Mouse (Mus musculus) right cerebral cortex, adult 2 months (tissue): ENCODE data around the gene Gpr135.

Experiments used
- DNase-seq, 2 experiments: peaks; one replicate each; pipeline ENCODE4 v3.0.0; 2021 to 2022; ENCODE audit warnings: low spot score in 2 of 2

Gene Gpr135

DNA sequence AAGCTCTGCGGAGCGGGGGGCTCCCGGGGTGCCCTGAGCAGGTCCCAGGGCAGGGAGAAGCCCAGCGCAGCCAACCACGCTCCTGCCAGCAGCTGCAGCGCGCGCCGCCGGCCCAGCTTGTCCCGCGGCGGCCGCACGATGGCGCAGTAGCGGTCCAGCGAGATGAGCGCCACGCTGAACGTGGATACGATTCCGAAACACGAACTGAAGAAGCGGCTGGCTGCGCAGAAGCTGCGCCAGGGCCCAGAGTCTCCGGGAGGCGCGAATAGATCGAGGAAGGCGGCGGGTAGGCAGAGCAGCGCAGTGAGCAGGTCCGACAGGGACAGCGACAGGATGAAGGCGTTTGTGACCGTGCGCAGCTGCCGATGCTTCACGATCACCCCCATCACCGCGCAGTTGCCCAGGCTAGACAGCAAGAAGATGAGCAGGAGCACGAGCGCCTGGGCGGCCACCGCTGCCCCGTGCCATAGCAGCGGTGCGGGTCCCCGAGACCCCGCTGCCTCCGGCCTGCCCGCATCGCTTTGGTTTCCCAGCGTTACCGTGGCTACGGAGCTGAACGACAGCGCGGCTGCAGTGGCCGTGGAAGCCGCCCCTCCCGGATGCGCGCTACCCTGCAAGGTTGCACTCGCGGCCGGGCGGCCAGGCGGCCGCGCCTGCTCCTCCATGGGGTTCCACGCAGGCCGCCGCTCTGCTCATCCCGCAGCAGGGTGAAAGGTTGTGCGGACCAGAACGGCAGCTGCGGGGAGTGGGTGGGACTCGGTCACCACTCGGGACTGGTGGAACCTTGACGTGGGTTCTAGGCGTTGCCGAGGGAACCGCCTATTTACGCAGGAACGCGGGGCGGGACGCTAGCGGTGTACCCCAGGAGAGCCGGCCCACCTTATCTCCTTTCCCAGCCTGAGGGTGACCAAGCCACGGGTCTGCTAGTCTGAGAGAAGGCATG is at the start of gene Gpr135:
Gene Gpr135 (minus strand): TSS at position 799 of the 943 bp plus-strand sequence.
- DNase-seq: peak; percentile 86 to 88

DNA sequence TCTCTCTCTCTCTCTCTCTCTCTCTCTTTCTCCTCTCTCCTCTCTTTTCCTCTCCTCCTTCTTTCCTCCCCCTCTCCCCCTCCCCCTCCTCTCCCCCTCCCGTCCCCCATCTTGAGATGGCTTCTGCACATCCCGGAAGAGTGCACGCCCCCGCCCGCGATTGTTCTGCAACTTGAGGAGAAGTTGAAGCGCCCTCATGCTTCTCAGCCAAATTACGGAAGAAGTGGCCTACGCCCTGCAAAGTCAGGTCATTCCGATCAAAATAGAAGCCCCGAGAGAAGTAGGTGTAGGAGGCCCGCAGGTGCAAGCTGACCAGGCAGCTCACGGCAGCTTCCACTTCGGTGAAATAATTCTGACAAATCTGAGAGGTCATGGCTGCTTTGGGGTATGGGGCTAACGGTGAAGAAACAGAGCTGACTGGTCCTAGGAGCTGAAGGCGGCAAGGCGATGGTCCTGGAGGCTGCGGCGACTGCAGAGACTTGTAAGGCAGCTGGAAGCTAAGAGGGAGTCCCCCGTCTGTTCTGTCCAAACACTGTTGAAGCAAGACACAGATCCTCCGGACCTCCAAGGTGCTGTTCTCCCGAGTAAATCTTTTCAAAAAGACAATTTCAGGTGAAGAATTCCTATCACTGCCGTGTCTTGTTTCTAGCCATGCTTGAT is 44.9 kb upstream of the Gpr135 start:
- DNase-seq: no peak

DNA sequence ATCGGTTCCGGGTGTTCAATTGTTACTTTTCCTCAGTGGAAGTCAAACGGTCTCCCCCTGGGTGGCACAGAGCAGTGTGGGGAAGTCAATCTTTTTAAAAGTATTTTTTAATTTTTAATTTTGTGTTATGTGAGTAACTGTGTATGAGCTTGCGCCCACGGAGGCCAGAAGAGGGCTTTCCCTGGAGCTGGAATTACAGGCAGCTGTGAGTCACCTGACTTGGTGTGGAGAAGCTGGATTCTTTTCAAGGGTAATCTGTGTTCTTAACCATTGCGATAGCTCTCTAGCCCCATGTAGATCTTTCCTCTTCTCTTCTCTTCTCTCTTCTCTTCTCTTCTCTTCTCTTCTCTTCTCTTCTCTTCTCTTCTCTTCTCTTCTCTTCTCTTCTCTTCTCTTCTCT is 44.2 kb upstream of the Gpr135 start:
- no peak for DNase-seq

DNA sequence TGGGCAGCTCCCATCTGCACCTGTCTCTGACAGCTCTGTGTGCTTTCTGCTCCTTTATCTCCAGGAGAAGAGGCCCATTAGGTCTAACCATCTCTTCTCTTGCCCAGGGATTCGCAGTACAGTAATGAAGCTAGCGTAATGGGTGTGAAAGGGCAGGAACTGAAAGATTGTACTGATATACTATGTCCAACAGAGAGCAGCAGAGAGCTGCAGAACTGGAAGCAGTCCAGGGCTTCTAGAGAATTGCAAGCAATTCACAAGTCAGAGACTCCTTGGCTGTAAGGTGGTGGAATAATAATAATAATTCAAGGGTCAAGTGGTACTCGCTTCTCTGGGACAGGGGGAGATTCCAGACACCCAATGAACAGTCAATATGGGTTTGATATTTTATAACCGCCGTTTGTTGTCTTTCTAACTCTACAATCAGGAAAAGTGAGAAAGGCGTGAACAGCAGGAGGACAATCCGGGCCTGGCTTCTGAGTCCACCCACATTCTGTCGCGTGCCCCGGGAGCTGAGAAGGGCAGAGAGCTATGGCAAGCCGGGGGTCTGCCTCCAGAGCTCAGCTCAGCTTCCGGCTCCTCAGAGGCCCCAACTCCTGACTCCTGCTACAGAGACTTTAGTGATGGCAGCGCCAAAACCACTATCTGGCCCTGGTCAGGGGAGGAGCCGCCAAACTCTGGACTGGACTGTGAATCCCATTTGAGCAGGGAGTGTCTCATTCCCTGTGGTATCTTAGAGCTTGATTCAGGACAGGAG is 33.8 kb upstream of the Gpr135 start:
- DNase-seq: peak; percentile 71 to 81

DNA sequence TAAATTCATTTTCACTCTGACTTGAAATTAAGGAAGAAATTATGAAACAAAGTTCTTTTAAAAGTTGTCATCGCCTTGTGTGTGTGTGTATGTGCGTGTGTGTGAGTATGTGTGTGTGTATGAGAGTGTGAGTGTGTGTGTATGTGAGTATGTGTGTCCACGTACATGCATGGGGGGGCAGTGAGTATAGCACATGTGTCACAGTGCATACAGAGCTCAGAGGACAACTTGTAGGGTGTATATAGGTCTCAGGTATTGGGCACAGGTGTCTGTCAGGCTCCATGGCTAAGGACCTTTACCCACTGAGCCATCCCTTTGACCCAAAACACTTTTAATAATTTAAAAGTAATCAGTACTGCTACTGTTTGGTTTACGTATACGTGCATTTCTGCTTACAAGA is 33.1 kb upstream of the Gpr135 start:
- DNase-seq: no peak

DNA sequence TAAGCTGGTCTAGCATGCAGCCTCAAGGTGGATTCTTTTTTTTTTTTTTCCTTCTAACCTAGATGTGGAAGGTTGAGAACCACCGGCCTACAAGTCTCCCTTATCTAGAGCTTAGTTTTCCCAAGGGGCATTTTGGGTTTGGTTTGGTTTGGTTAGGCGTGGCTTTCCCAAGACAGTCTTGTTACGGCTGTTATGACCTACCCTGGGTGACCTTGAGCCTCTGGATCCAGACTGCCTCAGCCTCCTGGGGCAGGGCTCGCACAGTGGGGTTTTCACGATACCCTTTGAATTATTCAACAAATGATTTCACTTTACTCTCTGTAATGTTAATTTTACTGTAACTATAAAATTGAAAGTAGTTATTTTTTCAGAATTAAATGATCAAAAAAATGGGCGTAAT is 31.9 kb upstream of the Gpr135 start:
- DNase-seq: no peak

DNA sequence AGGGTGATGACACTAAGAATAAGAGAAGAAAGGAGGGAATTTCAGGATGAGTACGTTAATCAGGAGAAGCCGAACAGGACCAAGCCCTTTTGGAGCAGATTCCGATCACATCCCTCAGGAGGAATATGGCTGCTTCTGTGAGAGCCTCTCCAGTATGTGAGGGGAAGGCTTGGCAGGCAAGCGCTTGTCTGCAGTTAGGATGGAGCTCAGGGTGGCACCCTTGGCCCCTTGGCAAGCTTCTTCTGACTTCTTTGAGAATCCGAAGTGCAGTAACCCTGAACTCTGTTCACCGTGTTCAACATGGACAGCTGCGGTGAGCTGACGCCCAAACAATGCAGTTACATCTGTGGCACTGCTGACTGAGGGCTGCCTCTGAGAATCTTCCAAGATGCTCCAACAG is 26.0 kb upstream of the Gpr135 start:
- no peak for DNase-seq

DNA sequence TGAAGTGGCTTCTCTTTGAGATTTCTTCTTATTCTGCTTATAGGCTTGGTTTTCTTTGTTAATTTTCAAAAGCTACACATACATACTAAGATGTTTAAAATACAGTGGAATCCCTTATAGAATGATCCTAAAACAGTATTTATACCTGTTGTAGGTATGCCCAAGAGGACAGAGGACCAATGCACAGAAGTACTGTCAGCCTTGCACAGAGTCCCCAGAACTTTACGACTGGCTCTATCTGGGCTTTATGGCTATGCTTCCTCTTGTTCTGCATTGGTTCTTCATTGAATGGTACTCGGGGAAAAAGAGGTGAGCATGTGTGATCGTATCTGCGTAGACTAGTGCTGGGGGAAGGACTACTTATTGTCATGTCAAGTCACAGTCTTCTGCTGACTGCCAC is 18.9 kb upstream of the Gpr135 start:
- DNase-seq: no peak

DNA sequence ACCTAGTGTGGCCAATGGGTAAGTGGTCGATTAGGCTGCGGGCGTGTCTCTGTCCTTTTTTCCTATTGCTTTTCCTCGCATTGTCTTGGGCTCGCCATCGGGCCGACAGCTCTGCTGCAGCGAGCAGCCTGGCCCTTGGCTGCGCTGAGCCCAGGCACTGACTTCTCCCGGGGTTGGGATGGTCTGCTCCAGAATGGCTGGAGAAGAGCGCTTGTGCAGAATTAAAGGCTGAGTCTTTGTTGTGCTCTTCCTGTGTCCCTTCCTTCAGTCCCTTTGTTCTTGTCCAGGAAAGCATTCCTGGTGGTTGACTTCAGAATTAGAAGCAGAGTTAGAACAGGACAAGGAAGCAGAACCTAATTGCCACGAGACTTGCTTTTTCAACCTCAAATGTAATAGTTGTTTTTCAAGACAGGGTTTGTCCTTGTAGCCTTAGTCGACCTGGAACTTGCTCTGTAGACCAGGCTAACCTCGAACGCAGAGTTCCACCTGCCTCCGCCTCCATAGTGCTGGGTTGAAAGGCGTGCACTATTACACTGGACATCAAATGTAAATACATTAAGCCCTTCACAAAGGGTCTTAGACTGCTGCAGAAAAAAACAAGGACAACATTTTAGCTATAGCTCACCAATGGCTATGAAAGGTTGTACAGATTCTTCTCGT is 15.4 kb upstream of the Gpr135 start:
- no peak for DNase-seq

DNA sequence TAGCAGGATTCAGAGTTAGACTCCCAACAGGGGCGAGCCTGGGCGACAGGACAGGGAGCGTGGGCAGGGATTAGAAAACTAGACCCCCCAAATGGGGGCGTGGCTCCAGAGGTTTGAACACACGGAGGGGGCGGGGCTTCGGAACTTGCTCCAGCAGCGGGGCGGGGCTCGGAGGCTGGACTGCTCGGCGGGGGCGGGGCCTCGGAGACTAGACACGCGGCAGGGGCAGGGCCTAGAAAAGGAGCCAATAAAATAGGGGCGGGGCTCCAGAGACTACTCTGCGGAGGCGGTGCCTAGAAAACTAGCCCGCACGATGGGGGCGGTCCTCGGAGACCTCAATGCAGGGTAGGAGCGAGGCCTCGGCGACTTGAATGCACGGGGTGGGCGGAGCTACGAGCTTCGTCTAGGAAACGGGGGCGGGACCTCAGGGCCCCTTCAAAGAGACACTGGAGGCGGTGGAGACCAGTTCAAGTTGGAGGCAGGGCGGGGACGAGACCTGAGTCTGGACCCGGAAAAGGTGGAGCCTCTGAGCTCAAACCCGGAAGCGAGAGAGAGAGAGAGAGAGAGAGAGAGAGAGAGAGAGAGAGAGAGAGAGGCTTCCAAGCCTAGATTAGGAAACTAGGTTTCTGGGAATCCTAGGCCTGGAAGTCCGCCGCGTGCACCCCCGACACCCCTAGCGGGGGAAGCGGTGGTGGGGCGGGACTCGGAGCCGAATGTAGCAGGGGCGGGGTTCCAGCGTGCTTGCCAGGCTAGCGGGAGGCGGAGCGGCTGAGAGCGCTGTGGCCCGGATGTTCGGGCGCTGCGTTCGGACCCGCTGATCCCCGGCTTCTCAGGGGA is 14.6 kb upstream of the Gpr135 start, which contains the start of the genes L3hypdh and Jkamp:
Gene L3hypdh (minus strand): TSS at position 111 of the 837 bp plus-strand sequence.
Gene Jkamp (plus strand): TSS at position 261 of the 837 bp plus-strand sequence.
- peak; percentile 97 to 99 for DNase-seq

DNA sequence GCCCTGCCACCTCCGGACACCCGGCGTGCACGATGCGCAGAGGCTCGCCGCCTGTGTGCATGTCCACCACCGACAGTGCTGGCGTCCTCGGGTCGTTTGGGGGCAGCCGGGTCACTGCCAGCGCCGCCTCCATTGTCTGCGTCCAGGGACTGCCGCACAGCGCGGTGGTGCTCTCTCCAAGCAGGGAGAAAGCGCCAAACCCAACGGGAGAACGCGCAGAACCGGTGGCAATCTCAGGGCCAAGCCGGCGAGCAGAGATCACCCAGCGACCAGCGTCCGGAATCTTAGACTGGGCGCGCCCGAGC is 14.1 kb upstream of the Gpr135 start:
- DNase-seq: no peak

DNA sequence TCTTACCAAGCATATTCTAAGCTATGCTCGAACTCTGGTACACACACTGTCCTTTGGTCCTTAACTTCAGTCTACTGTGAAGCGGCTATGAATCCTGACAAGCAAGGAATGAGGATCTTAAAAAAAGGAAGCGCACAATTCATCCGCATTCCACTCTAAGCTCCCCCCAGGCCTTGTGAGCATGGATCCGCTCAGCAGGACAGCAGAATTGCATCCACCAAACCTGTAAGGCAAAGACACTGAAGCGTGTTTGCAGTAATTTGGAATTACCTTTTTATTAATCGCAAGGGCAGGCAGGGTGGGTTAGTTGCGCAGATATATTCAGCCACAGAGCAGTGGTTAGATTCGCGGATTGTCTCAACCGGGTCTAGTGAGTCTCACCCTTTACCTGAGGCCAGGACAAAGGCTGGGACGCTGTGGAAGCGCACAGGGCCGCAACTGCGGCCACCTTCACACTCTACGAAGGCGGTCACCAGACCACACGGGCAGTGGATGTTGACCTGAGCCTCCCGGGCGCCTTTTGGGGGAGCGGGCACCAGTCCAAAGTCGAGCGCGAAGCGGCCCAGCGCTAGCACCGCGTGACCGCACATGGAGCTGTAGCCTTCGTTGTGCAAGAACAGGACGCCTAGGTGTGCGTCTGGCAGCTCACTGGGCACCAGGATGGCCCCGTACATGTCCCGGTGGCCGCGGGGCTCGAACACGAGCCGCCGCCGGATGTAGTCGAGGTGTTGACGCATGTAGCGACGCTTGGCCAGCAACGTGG is 13.5 kb upstream of the Gpr135 start:
- DNase-seq: peak in 1 of 2 experiments; percentile 22

DNA sequence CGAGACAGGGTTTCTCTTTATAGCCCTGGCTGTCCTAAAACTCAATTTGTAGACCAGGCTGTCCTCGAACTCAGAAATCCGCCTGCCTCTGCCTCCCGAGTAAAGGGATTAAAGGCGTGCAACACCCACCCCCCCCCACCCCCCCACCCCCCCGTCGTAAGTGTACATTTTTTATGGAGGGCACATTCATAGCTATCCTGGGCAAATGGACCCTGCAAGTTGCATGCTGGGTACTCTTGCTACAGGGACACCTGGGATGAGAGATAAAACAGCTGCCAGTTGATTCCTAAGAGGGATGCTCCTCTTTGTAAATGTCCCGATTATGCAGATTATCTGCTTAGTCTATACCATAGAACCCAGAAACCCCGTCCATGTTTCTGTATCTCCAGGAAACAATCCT is 12.3 kb upstream of the Gpr135 start:
- no peak for DNase-seq

DNA sequence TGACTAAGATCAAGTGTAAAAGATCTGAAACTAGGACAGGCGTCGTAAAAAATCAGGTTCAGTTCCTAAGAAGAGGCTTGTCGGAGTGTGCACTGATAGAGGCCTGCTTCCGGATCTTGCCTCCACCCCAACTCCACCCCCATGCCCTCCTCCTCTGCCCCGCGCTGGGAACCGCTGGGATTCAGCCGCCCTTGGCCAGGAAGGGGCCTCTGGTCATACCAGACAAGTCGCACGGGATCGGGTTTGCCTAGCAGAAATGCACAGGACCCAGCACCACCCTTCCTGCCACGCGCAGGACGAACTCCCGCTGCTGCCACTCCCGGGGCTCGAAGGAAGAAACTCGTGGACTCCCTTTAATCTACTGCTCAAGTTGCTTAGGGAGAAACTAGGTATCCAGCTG is 11.4 kb upstream of the Gpr135 start:
- no peak for DNase-seq

DNA sequence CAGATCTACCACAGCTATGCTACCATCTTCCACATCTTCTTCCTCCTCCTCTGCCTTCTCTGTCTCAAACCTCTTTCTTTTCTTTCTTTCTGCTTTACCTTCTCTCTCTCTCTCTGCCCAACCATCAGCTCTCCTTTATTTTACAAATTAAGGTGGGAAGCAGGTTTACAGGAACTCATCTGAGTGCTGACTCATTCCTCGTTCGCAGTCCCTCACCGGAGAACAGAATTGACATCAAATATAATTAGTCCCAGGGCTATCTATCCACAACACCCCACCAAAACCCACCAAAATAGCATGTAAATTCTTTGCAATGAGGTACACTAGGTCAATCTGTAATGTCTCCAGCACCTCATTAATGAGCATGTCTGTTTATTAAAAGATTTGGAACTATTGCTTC is 11.0 kb upstream of the Gpr135 start:
- no peak for DNase-seq

DNA sequence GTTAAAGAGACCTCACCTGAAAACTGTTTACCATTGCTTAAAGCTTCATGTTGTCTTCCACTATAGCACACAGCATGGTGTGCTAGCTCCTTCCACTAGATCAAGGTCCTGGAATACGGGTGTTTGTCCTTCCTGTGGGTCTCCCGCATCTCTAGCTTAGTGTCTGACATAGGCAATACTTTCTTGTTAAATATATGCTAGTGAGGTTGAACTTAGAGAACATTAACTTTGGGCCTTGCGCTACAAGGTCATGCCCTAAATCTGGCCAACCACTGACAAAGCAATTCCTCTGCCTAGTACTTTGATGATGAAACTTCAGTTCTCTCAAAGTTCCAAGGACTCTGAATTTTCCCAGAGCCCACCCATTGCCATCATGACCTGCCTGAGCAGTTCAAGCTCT is 7.3 kb upstream of the Gpr135 start:
- no peak for DNase-seq

DNA sequence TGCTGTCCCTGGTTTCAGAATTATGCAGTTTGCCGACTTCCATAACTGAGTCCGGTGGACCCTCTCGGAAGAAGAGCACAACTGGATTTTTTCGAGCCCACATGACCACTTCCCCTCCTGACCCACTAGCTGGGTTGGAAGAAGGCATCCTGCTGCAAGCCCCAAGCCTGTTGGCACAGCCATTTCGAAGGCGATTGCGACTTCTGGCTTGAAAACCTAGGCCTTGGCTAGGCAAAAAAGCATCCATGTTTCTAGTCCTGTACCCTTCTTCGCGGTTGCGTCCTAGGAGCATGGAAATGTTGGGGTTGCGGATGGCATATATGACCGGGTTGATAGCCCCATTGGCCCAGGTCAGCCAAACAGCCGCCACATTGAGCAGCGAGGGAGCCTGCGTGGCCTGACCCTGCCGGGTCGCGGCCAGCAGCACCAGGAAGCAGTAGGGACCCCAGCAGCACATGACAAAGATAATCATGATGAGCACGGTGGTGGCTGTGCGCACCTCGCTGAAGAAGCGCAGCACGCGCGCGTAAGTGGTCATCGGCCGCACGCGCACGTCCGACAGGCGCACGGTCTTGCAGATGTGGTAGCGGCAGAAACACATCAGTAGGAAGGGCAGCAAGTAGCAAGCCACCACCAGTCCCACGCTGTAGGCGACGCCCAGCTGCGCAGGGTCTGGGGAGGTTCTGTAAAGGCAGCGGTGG is 1.1 kb downstream of the Gpr135 start:
- peak in 1 of 2 experiments; percentile 29 for DNase-seq

DNA sequence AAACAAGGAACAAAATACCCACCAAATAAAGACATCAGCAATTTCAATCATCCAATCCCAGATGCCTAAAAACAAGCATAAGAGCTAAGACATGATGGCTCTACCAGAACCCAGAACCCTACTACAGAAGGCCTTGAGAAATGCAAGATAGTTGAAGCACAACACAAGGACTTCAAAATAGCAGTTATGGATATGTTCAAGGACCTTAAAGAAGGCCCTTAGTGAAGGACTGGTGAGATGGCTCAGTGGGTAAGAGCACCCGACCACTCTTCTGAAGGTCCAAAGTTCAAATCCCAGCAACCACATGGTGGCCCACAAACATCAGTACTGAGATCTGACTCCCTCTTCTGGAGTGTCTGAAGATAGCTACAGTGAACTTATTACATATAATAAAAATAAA is 13.1 kb downstream of the Gpr135 start:
- no peak for DNase-seq

DNA sequence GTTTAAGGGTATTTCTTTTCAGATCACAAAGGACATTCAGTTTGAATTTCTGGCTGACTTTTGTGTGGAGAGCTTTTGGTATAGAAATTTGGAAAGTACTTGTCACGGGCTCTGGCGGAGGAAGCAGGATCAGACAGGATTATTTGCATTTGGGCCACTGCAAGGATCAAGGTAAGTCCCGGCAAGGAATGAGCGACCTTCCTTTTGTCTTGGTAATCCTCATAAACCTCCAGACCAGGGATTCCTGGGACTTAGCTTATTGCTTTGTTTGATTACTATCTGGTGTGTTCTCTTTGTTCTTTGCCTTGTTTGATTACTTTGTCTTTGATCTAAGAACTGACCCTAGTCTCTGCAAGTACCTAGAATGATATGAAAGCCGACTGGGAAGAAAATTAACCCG is 17.1 kb downstream of the Gpr135 start:
- DNase-seq: no peak

DNA sequence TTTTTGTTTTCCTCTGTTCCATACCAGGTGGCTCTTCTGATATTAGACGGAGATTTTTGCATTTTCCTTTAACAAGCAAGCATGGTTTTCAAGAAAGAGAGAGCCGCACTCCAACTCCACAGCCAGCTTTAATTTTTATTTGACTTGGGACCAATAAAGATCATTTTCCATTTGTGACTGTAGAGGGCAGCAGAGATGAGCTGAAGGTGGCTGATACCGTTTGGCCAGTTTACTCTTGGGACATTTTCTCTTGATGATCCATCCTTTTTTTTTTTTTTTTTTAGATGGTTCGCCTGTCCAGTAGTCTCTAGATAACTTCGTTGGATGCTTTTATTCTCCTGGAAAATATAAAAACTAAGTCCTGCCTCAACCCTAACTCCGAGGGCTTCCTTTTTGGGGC is 17.6 kb downstream of the Gpr135 start:
- DNase-seq: peak in 1 of 2 experiments; percentile 34
